Mouse (Mus musculus): ENCODE results near the gene Casp8.
"Not testable (repeated sequence)": the region's sequence is repeated elsewhere in the genome, so short reads cannot be mapped to it uniquely, and the experiment has no call there.

- not testable (repeated sequence) for TF ChIP-seq POLR2A (IDR thresholded peaks at IDR 0.05; ENCODE audit: borderline replicate concordance, extremely low read depth, low read depth, low read length); CTCF (IDR thresholded peaks at IDR 0.05; ENCODE audit: insufficient read depth, low read length)
These were observed 65.4 kb downstream of the Casp8 start for GRCm38 (mm10) chr1:58860586-58860985.

All from lung, adult 2 months (tissue).